Mouse (Mus musculus) spleen, postnatal 14 days (tissue): ENCODE measurements around the gene Alk.

ENCODE experiments used
- DNase-seq, 2 experiments: peaks; one replicate each; pipeline ENCODE4 v3.0.0; 2021 to 2022; ENCODE audit warnings: low spot score in 2 of 2

Gene Alk

GRCm38 (mm10) chr17:71874795-71875194 lies 729.6 kb downstream of the Alk start:
- DNase-seq, result no peak

GRCm38 (mm10) chr17:71874077-71874476 lies 730.4 kb downstream of the Alk start:
- peak in 1 of 2 experiments; percentile 31 for DNase-seq

- peak in 1 of 2 experiments; percentile 29 for DNase-seq
Measured at GRCm38 (mm10) chr17:71872976-71873375, 731.5 kb downstream of the Alk start.

GRCm38 (mm10) chr17:71871981-71872380 lies 732.4 kb downstream of the Alk start:
- no peak for DNase-seq

GRCm38 (mm10) chr17:71870641-71871040 lies 733.8 kb downstream of the Alk start:
- DNase-seq, result no peak

- no peak for DNase-seq
Measured at GRCm38 (mm10) chr17:71870232-71870621, 734.2 kb downstream of the Alk start.

GRCm38 (mm10) chr17:71869372-71870231 lies 734.8 kb downstream of the Alk start:
- DNase-seq, result no peak

GRCm38 (mm10) chr17:71868828-71869227 lies 735.6 kb downstream of the Alk start:
- DNase-seq, result no peak

GRCm38 (mm10) chr17:71867892-71868291 lies 736.5 kb downstream of the Alk start:
- no peak for DNase-seq

- no peak for DNase-seq
Measured at GRCm38 (mm10) chr17:71865437-71865836, 739.0 kb downstream of the Alk start.

- DNase-seq, result no peak
Measured at GRCm38 (mm10) chr17:71864039-71864438, 740.4 kb downstream of the Alk start.

- DNase-seq, result no peak
Measured at GRCm38 (mm10) chr17:71862895-71863294, 741.5 kb downstream of the Alk start.

GRCm38 (mm10) chr17:71862184-71862583 lies 742.2 kb downstream of the Alk start:
- no peak for DNase-seq

- DNase-seq, result no peak
Measured at GRCm38 (mm10) chr17:71831960-71832359, 772.5 kb downstream of the Alk start.

GRCm38 (mm10) chr17:71828647-71829414 lies 775.6 kb downstream of the Alk start:
- DNase-seq, result no peak

GRCm38 (mm10) chr17:71827627-71828026 lies 776.8 kb downstream of the Alk start:
- no peak for DNase-seq

GRCm38 (mm10) chr17:71826603-71827002 lies 777.8 kb downstream of the Alk start:
- DNase-seq, result no peak

- no peak for DNase-seq
Measured at GRCm38 (mm10) chr17:71823622-71824306, 780.7 kb downstream of the Alk start.
